Mouse (Mus musculus) layer of hippocampus, adult 9-10 months (tissue): ENCODE data around the gene Pf4.
"Not testable (repeated sequence)": the region's sequence is repeated elsewhere in the genome, so short reads cannot be mapped to it uniquely, and the experiment has no call there.

Source experiments
- DNase-seq: peaks from one replicate; pipeline ENCODE4 v3.0.0; 2022; ENCODE audit warnings: low spot score

Gene Pf4

DNA sequence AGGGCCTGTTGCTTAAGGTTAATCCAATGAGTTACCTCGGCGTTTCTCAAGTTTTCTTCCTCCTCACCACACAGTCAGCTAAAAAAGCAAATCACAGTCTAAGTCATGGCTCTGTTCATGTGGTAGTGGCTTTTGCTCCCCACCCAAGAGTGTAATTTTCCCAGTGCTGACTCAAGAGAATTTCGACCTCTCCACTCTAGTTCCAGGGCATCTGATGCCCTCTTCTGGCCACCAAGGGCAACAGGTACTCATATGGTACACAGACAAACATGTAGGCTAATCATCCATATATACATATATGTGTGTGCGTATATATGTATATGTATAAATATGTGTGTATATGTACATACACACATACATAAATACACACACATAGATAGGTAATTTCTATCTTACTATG, 15.9 kb downstream of the Pf4 start:
- no peak for DNase-seq

DNA sequence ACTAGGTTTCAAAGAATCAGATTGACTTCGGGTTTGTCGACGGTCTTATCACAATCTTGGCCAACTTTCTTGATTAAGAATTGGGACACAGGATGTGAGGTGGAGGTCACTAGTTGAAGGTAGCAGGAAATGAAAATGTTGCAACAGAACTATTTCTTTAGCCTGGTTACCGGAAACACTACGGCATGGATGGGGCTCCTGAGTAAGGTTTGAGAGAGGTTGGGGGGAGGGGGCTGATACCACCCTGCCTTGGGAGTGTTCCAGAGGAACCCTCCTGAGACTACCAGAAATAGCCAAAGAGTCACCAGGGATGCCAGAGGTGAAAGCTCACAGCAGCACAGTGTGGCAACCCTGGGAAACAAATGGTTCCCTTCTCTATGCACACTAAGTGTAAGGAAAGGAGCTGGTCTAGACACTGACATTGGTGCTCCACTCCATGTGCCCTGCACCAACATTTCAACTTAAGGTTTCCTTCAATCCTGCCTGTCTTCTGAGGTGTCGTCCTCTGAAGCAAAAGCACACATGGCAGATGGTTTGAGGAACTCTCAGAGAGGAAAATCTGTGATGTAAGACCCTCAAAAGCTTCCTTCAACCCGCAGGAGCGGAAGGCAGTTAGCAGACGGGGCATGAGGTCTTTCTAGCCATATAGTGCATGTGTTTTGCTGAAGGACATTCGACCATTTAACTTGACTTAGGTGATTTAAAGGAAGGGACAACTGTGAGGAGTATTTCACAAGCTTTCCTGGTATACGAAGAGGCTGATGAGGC, 17.3 kb downstream of the Pf4 start:
- no peak for DNase-seq

DNA sequence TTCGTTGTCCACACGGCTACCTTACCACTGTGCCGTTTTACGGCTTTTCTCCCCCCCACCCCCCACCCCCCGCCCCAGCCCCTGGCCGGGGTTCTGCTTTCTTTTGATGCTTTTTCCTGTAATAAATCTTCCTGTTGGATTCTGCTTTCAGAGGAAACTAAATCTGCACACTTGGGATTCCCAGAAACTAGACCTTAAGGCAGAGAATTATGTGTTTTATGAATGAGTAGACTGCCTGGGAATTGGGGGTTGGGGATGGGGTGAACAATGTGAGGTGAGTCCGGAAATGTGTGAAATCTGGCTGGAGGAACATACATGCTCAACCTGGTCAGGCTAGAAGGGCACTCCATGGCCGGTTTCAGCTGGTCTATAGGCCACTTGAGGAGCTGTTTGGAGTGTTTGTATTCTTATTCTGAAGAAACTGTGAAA, 17.9 kb downstream of the Pf4 start:
- DNase-seq = no peak

DNA sequence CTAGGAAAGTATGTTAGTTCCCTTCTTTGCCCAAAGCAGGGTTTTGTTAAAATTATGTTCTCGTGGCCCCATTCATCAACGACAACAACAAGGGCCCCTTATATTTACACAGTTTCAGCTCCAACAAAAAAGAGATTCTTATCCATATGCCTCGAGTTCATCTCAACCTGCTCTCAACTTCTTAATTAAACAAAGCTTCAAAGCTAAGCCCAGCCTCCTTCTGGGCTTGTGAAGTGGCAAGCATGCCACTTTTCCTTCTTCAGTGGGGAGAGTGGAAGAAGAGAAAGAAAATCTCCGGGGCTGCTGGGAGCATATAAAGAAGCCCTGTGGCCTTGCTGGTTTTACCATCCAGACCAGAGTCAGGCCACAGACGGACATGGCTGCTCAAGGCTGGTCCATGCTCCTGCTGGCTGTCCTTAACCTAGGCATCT, 22.0 kb downstream of the Pf4 start, which contains the start of gene Cxcl15:
TSS of gene Cxcl15 (plus strand) at position 340 of the 431 bp plus-strand sequence.
- DNase-seq = no peak

DNA sequence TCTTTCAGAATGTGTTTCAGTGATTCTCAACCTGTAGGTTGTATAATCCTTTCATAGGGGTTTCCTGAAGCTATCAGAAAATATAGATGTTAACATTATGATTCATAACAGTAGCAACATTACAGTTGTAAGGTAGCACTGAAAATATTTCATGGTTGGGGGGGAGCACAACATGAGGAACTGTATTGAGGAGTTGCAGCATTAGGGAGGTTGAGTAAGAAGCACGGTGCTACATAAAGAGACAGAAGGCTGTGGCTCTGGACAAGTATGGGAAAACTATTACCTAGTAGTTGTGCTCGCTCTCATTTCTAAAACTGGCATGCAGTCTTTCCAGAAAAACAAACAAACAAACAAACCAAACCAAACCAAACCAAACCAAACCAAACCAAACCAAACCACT, 23.2 kb downstream of the Pf4 start:
- DNase-seq = not testable (repeated sequence)

DNA sequence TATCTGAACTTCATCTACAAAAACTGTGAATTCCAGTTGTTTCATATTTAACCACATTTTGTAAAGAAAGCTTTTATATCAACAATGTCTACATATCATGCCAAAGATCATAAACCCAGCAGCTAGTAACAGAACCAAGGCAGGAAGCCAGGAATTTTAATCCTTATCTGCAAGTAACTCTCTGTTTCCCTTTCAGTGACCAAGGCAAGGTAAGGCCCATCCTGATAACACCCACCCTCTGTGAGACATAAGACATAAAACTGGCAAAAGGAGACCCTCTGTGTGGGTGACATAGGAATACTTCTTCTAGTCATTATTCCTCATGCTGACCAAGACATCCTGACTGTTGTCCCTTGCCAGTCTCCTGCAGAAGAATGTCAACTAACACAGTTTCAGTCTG, 32.3 kb downstream of the Pf4 start:
- DNase-seq = no peak

DNA sequence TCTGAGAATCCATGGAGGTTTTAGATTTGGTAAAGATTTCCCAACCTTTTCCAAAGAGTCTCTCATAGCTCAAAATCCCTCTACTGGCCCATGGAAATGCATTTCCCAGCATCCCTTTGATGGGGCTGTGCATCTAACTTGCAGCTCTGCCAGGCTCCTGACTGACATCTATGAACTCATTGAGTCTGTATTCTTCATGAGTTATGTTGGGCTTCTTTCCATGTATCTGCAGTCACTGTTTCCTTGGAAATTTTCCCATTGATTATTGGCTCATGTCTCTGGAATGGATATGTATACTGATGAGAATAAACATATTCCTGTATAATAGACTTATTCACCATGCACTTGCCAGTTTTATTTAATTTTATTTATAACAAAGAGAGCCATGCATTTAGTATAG, 33.8 kb downstream of the Pf4 start:
- no peak for DNase-seq

DNA sequence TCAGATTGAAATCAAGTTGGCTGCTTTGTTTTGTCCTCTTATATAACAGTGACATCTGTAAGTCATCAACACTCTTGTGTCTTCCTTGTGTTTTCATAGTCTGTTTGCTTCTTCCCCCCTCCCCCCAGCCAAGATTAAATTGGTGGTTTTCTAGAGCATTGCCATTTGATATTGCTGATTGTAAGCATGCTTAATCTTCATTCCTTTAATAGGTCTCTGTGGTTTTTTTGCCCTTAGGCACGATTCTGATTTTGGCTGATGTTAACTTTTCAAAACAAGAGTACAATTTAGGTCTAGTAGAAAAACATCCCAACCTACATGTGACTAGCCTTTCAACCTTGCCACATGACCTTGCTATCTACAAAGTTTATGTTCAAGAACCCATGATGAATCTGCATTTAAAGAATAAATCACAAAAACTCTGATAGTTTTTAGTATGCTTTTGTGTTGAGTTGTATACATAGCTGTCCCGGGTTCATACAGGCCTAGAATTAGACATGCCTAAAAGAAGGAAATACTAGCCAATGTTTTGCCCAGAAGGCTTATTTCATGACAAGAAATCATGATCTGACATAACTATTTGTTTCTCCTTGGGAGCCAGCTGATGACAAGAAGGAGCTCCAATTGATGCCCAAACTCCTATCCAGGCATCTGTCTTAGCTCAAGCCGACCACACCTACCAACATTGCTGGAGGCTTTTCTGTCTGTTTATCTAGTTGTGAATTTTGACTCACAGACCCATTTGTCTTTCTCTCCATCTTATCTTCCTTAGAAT, 35.1 kb downstream of the Pf4 start:
- DNase-seq = no peak

DNA sequence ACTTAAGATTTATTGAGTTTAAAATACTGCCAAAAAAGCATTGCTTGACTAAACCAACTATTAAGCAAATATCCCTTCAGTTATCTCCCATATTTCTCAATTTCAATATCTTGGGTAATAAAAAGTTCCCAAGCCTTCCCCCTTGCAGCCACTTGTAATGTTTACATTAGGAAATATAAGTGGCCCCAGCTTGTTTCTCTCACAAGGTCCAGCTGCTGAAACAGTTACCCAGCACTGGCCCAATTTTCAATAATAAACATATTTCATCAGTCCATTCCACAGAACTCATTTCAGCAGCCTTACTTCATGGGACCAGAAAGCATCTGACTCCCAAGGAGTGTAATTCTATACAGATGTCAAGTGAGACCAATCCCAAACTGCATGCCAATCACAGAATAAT, 47.5 kb downstream of the Pf4 start:
- DNase-seq = no peak
